Mouse (Mus musculus) heart, postnatal 0 days (tissue): ENCODE measurements at regions not wholly inside any gene's neighbourhood (a gene's known extent, or its start where the extent isn't known, plus 50 kb on each side); places are given as distances from the start of the nearest gene placed in this dataset.

Experiments
- CTCF ChIP-seq: IDR thresholded peaks from 2 replicates; pipeline ENCODE4 v1.5.1; 2016; ENCODE audit warnings: antibody characterized with exemption, control low read depth, low read depth
- EP300 ChIP-seq: IDR thresholded peaks from 2 replicates; pipeline ENCODE4 v1.6.1; 2016; ENCODE audit warnings: antibody characterized with exemption, low read depth

- TF ChIP-seq EP300 (no peak), CTCF (no peak)
Observed at GRCm38 (mm10) chr9:73272614-73273013, 159.4 kb downstream of the Rsl24d1 start.
